Mouse (Mus musculus) common myeloid progenitor, adult 5-6 weeks (primary cell): Measurements from ENCODE around the gene Selenbp1. TPM values are rescaled to one million over a fixed set of nuclear protein-coding genes. Genes with fewer than 3 reads are reported as not detected.
"Not testable (repeated sequence)": the region's sequence is repeated elsewhere in the genome, so short reads cannot be mapped to it uniquely, and the experiment has no call there.

Experiments used
- ATAC-seq: replicated peaks from 2 replicates; pipeline ENCODE4 v1.8.0; 2016; ENCODE audit warnings: low read depth, mild to moderate bottlenecking, moderate TSS enrichment, inconsistent platforms; ENCODE audit not compliant: poor library complexity, severe bottlenecking
- total RNA-seq: library from RNA; stranded (forward); fragments of 200-1000, 187-1606 nt; gene quantifications from 2 replicates; pipeline ENCODE4 v1.2.3, GENCODE M21; 2017

The Selenbp1 gene
- total RNA-seq = 41.5 and 57.4 TPM in 2 replicates

DNA sequence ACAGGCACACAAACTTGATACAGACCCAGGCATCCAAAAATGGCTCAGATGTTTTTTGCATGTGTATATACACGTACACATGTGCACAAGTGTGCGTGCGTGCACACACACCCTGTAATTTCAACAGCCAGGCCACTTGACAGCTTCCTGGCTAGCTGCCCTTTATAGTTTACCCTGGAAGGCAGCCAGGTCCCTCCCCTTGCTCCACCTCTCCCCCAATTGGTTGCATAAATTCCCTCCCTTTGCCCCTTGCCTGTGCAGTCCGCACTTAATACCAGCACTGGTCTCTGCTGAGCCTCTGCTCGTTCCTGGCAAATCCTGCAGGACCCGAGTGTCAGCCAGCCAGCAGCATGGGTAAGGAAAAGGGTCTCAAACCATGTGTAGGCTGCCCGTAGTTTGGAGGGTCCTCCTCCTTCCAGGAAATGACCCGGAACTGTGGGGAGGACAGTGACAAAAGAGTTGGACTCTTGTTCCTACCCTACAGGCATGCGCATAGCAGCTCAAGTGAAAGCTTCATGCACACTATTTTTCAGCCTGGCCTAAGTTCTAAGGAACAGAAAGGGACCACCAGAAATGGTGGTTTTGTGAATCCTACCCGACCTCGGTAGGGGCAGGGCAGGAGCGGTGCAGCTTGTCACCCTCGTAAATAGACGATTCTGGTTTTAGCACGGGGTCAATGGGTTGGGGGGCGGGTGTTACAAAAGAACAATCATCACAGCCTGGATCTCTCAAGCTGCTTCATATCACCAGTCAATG, at the start of gene Selenbp1:
TSS of gene Selenbp1 (plus strand) at position 248 of the 756 bp plus-strand sequence.
- peak; percentile 81 for ATAC-seq

DNA sequence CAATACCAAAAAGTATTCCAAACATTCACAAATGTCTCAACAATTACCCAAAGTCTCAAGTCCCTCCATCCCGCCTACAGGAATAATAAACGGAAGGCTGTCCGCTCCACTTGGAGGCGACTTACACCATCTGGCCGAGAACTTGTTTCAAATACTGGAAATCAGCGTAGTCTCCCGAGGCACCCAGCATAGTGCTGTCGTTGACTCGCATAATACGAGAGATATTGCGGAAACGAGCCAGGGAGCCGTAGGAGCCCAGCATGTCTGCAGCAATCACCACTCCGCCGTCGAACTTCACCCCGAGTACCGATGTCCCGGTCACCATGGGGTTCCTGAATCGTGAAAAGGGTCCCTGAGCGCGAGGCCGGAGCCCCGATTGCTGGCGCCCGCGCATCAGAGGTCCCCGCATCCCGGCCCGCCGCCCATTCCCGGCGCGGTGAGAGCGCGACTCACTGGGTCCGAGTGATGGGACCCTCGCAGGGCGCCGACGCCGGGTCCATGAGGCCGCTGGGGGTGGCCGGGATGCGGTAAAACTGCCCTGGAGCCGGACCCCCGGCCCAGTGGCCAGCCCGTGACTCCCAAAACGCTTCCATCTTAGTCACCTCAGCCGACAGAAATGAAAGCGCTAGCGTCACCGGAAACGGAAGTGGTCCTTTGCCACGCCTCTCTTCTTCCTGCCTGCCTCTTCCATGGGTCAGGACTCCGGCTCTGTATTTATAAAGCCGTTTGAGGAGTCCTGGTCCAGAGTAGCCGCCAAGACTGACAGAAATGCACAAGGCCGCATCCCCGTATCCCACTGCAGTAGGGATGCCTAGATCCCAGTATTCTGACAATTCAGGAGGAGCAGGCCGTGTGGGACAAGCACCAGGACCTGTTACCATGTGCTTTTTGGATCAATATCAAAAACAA, 46.3 kb upstream of the Selenbp1 start, which contains the start of gene Psmb4:
TSS of gene Psmb4 (minus strand) at position 646 of the 909 bp plus-strand sequence.
- ATAC-seq = peak; percentile 95

- peak; percentile 46 for ATAC-seq
Measured at GRCm38 (mm10) chr3:94888595-94888994, 44.3 kb upstream of the Selenbp1 start.

GRCm38 (mm10) chr3:94894076-94894475, 38.8 kb upstream of the Selenbp1 start:
- no peak for ATAC-seq

DNA sequence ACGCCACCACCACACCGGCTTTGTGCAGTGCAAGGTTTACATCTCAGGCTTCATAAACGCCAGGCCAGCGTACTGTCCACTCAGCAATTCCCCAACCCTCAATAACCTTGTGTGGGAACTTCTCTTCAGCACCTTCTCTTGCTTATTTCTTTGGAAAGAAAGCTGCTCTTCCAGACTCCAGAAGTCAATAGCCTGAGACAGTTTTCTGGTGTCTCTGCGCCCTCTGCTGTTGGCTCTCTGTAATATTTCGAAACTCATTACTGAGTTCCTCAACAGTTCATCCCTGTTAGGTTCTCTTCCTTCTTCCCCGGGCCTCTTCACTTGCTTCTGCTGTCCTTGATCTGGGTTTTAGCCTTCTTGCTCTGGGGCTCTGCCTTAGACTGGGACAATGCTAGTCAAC, 30.1 kb upstream of the Selenbp1 start:
- peak; percentile 88 for ATAC-seq

GRCm38 (mm10) chr3:94904759-94905158, 28.1 kb upstream of the Selenbp1 start:
- ATAC-seq = not testable (repeated sequence)

DNA sequence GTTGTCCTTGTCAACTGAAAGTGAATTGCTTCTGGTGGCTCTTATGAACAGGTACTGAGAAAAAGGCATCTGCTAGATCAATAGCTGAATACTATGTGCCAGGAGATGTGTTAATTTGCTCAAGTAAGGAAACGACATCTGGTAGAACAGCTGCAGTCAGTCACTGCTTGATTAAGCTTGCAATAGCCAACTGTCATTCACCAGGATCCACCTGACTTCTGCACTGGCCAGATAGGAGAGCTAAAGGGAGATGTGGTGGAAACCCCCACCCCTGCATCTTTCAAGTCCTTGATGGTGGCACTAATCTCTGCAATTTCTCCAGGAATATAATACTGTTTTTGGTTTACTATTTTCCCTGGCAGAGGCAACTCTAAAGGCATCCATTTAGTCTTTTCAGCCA, 26.4 kb upstream of the Selenbp1 start:
- ATAC-seq = peak; percentile 55; the same call in 1 of the 2 replicates

DNA sequence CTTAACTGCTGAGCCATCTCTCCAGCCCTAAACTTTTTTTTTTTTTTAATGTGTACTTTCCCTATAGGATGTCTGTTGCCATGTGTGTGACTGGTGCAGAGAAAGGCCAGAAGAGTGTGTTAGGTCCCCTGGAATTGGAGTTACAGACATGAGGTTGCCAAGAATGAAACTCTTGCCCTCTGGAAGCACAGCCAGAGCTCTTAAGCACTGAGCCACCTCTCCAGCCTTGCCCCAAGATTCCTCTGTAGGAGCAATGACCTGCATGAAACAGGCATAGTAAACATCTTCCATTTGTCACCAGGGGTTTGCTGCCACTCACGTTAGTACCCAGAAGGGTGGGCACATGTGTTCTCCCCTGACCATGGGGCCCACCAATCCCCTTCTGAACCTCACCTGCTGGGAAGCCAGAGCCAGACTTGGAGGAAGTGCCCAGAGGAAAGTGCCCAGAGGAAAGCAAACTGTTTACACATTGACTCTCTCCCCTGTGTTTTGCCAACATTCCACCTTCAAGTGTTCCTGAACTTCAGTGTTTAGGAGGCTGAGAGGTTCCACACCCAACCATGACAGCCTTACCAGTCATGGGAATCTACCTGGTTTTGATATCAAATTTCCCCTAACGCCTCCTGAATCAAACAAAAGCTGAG, 21.7 kb upstream of the Selenbp1 start:
- ATAC-seq = no peak

GRCm38 (mm10) chr3:94913801-94914200, 19.1 kb upstream of the Selenbp1 start:
- no peak for ATAC-seq

DNA sequence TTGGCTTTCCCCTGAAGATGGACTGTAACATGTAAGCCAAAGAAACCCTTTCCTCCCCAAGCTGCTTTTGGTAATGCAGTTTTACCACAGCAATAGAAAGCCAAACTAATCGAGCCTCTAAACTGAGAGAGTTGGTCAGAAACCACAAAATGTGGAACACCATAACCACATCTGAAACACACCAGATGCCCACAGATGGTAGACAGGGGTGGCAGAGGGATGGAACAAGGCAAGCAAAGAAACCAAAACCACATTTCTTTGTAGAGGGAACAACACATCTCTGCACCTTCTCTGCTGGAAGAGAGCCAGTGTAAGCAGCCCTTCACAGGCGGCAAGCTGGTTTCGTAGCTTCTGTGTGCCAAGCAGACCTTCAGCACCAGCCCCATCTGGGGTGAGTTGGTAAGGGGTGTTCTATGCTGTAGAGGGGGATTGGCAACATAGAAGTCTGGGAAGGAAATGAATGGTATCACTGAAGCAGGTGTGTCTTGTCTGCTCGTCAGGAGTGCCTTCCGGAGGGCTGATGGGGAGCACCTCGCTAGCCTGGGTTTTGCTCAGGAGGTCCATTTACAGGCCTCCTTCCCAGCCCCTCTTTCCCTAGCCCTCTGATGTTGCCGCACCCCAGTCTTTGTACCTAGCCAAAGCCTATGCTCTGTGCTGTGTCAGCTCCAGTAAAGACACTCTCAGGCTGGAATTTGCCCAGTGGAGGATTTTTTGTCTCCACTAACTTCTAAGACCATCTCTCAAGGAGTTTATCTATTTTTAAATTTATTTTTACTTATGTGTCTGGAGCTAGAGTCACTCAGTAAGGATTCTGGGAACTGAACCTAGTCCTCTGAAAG, 16.7 kb upstream of the Selenbp1 start:
- ATAC-seq = peak; percentile 94

- ATAC-seq = peak; percentile 35; the same call in 1 of the 2 replicates
Measured at GRCm38 (mm10) chr3:94917816-94918361, 15.0 kb upstream of the Selenbp1 start.

GRCm38 (mm10) chr3:94918845-94919244, 14.0 kb upstream of the Selenbp1 start:
- no peak for ATAC-seq

DNA sequence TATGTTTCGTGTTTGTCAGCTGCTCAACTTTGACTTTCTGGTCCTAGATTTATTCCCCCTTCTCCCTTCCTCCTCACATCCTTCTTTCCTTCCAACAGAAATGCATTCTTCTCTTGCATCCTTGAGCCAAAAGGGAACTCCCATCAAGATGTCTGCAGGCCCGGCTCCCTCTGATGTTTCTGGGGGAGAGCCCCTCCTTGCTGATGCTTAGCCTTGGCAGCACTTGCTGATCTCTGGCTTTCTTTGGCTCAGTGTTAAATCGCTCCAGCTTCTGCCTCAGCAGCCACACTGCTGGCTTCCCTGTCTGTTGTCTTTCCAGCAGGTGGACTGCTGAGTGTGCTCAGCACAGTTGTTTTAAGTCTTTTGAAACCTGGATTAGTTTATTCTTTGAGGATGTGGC, 11.8 kb upstream of the Selenbp1 start:
- no peak for ATAC-seq

- no peak for ATAC-seq
Measured at GRCm38 (mm10) chr3:94922333-94922732, 10.5 kb upstream of the Selenbp1 start.

GRCm38 (mm10) chr3:94924688-94925087, 8.2 kb upstream of the Selenbp1 start:
- no peak for ATAC-seq

DNA sequence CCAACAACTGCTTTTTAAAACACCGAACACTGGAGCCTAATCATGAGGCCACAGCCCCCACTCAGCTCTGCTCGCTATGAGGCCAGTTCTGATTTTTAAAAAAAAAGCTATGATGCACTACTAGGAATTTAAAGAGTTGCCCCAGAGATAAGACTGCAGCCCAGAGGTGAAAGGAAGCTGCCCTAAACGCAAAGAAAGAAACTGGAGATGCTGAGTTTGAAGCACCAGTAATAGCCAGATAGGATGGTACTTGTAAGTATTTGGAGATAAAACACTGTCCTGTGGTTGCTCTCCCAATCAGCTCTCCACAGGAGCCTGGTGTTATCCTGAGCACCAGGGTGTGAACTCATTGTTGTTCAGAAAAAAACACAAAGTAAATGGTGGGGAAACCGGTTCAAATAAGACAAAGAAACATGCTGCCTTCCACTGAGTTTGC, 6.5 kb upstream of the Selenbp1 start:
- peak; percentile 89 for ATAC-seq

GRCm38 (mm10) chr3:94928979-94929378, 3.9 kb upstream of the Selenbp1 start:
- not testable (repeated sequence) for ATAC-seq

DNA sequence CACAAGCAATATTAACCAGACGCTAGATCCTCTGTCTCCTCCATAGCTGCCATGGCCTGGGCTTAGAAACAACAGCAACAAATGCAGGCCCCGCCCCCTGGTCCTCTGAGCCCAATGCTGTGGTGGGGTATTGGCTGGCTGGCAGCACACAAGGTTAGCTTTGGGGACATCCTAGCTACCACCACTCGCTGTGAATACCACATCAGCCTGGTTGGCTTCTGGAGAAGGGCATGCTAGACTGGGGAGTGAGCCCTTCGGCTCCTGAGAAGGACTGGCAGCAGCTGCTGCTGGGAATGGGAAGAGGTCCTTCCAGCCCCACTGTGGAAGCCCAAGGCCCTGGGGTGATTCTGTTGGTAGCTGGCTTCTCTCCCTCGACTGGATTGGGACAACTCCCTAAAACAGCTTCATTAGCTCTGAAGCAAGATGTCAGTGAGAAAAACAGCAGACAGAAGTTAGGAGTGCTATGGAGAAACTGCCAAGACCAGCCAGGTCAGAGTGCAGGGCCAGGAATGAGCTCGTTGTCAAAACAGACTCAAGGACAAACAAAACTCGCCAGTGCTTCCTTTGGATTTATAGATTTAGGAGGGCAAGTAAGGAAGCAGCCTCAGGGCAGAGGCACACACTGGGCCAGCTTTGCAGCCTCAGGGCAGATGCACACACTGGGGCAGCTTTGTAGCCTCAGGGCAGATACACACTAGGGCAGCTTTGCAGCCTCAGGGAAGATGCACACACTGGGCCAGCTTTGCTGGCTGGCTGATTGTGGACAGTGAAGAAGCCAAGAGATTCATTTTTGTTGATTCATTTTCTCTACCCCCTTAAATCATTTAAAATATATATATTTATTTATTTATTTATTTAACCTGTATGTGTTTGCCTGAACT, 2.2 kb upstream of the Selenbp1 start:
- ATAC-seq = not testable (repeated sequence)
